Mouse (Mus musculus) midbrain, postnatal 0 days (tissue): ENCODE data around the gene Acad11. TPM values are rescaled to one million over a fixed set of nuclear protein-coding genes. Genes with fewer than 3 reads are reported as not detected.

ENCODE experiments used
- ATAC-seq: fragments of 200-750 bp; cut with Nextera tagmentation; 2 replicates; pipeline ENCODE4 v1.8.0; 2017; ENCODE audit warnings: moderate number of reproducible peaks, mild to moderate bottlenecking, moderate TSS enrichment, moderate library complexity; ENCODE audit not compliant: low FRiP score
- DNase-seq: peaks from one replicate; pipeline ENCODE4 v3.0.0-alpha.2; 2015; ENCODE audit warnings: low spot score
- H3K27ac ChIP-seq: fragments of 300-500 bp; sonication (generic); 2 replicates; pipeline ENCODE4 v1.5.1; 2014; ENCODE audit warnings: low read depth, mild to moderate bottlenecking, low read length, mixed read lengths
- H3K27me3 ChIP-seq: fragments of 300-500 bp; sonication (generic); 2 replicates; pipeline ENCODE4 v1.6.1; 2014; ENCODE audit warnings: low read length, control low read depth, mixed read lengths; ENCODE audit not compliant: insufficient read depth
- H3K36me3 ChIP-seq: fragments of 300-500 bp; sonication (generic); 2 replicates; pipeline ENCODE4 v1.6.1; 2014; ENCODE audit warnings: low read length, control low read depth, mixed read lengths; ENCODE audit not compliant: insufficient read depth
- H3K4me1 ChIP-seq: fragments of 300-500 bp; sonication (generic); 2 replicates; pipeline ENCODE4 v1.6.1; 2014; ENCODE audit warnings: mild to moderate bottlenecking, control low read depth, antibody characterized with exemption, low read length, mixed read lengths; ENCODE audit not compliant: insufficient read depth
- H3K4me2 ChIP-seq: fragments of 300-500 bp; sonication (generic); 2 replicates; pipeline ENCODE4 v1.6.1; 2014; ENCODE audit warnings: low read depth, mild to moderate bottlenecking, low read length, mixed read lengths; ENCODE audit not compliant: poor library complexity, severe bottlenecking
- H3K4me3 ChIP-seq: fragments of 300-500 bp; sonication (generic); 2 replicates; pipeline ENCODE4 v1.5.1; 2014; ENCODE audit warnings: low read depth, mild to moderate bottlenecking, low read length, moderate library complexity
- H3K9ac ChIP-seq: fragments of 300-500 bp; sonication (generic); replicated peaks from 2 replicates; pipeline ENCODE4 v1.6.1; 2014; ENCODE audit warnings: mild to moderate bottlenecking, low read length, moderate library complexity, mixed read lengths; ENCODE audit not compliant: poor library complexity, severe bottlenecking
- H3K9me3 ChIP-seq: fragments of 300-500 bp; sonication (generic); 2 replicates; pipeline ENCODE4 v1.6.1; 2016; ENCODE audit warnings: low read length, control low read depth
- CTCF ChIP-seq: IDR thresholded peaks from 2 replicates; pipeline ENCODE4 v1.5.1; 2016; ENCODE audit warnings: antibody characterized with exemption, mild to moderate bottlenecking
- WGBS: fragments of 180-500 bp; shearing (Covaris S2); extraction: QIAGEN DNeasy Blood & Tissue Kit; methylation state at CpG from one replicate; pipeline ENCODE4 v1.1.7; 2014; 5-methylcytosine and 5-hydroxymethylcytosine counted together
- polyA plus RNA-seq: library from polyadenylated mRNA; unstranded; fragments of >200 nt; fragmentation: Nextera tagmentation; extraction: Ambion mirVana; gene quantifications from 2 replicates; pipeline ENCODE4 v1.2.1, GENCODE M21; 2015
- total RNA-seq: library from RNA; depleted of rRNA; stranded (reverse); fragments of >200 nt; gene quantifications from 2 replicates; pipeline ENCODE4 v1.2.3, GENCODE M21; 2014; rRNA removed

Gene Acad11
- total and polyA plus RNA-seq, 2 experiments from 2014 or later = 6.3 to 12.1 TPM

DNA sequence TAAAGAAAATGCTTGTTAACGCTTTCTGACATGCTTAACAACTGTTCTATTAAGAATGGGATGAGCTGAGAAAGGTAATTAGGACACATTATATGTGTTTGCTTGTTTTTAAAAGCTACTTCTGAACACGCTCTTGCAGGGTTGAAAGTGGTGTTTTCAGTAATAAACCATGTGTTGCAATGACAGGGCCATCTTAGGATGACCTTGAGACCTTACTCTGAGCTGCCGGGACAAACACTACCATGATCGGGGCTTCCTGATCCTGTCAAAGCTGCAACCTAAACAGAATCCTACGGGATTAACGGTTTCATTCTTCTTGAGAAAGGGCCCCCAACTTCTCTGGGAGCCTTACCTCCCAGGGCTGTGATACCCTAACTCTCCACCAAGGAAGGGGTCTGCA lies 108.5 kb downstream of the Acad11 start:
- H3K27ac ChIP-seq = no peak overlapping the region
- 89% methylated on average over 6 of the region's 6 CpGs for WGBS
- H3K27me3 ChIP-seq = no peaks in the 10 kb centered on the region
- TF ChIP-seq CTCF = no peak
- no peak overlapping the region for H3K4me2 ChIP-seq
- H3K9me3 ChIP-seq = no peaks in the 10 kb centered on the region
- DNase-seq = no peak
- H3K4me3 ChIP-seq = no peak overlapping the region
- peaks cover 62% of the 10 kb centered on the region for H3K36me3 ChIP-seq
- ATAC-seq = no peak
- no peaks in the 10 kb centered on the region for H3K4me1 ChIP-seq
- no peak overlapping the region for H3K9ac ChIP-seq

DNA sequence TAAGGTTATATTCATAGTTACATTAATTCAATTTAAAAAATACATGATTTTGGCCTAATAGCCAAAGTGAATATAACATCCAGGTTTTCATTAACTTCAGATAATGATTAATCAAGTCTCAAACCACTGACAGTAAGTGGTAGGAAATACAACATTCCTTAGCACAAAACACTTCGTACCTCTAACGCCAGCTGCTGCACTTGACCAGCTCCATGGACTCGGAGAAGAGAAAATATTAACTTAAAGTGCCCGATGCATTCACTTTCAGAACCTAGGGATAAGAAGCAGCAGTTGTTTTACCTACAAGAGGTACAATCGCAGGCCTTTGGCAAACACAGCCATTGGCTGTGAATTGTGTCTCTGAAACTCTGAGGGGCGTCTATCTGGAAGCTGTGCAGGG lies 109.2 kb downstream of the Acad11 start:
- no peak overlapping the region for H3K9ac ChIP-seq
- WGBS = 94% methylated on average over 6 of the region's 6 CpGs
- H3K4me2 ChIP-seq = no peak overlapping the region
- H3K9me3 ChIP-seq = no peaks in the 10 kb centered on the region
- H3K36me3 ChIP-seq = peaks cover 65% of the 10 kb centered on the region
- no peak for TF ChIP-seq CTCF
- no peak overlapping the region for H3K4me3 ChIP-seq
- DNase-seq = no peak
- no peak for ATAC-seq
- H3K27ac ChIP-seq = no peak overlapping the region
- no peaks in the 10 kb centered on the region for H3K27me3 ChIP-seq
- no peaks in the 10 kb centered on the region for H3K4me1 ChIP-seq

Other genes starting within 250 kb of the Acad11 start
- gene Nphp3, start 60.8 kb upstream of the Acad11 start, total RNA-seq = 6.7 and 18.7 TPM in 2 replicates
- gene Nphp3, start 60.8 kb upstream of the Acad11 start, polyA plus RNA-seq = 3.1 and 4.0 TPM in 2 replicates
- not detected in 2 replicates for gene Gm28305, start 22.7 kb upstream of the Acad11 start, total RNA-seq
- not detected in 2 replicates for gene Gm28305, start 22.7 kb upstream of the Acad11 start, polyA plus RNA-seq
- 53.8 and 56.2 TPM in 2 replicates for gene Uba5, start 243 bp upstream of the Acad11 start, total RNA-seq
- gene Uba5, start 243 bp upstream of the Acad11 start, polyA plus RNA-seq = 68.9 and 77.7 TPM in 2 replicates
- 0.38 and 0.47 TPM in 2 replicates for gene Ackr4, start 63.6 kb downstream of the Acad11 start, total RNA-seq
- 0.58 and 0.86 TPM in 2 replicates for gene Ackr4, start 63.6 kb downstream of the Acad11 start, polyA plus RNA-seq
- gene Dnajc13, start 199.6 kb downstream of the Acad11 start, total RNA-seq = 74.2 and 76.4 TPM in 2 replicates
- 11.2 and 16.7 TPM in 2 replicates for gene Dnajc13, start 199.6 kb downstream of the Acad11 start, polyA plus RNA-seq